Mouse (Mus musculus): Measurements from ENCODE around the gene Trpm6. TPM values are rescaled to one million over a fixed set of nuclear protein-coding genes. Genes with fewer than 3 reads are reported as not detected.

Gene Trpm6
- 0.44 TPM for polyA plus RNA-seq (2017; shearing (Covaris generic))

GRCm38 (mm10) chr19:18749598-18750339 lies at the start of gene Trpm6:
TSS of gene Trpm6 (plus strand) at chr19:18749983.

GRCm38 (mm10) chr19:18712866-18713300 lies 36.9 kb upstream of the Trpm6 start, which contains the start of gene D030056L22Rik:
TSS of gene D030056L22Rik (plus strand) at chr19:18713193.

Other genes with a start within 250 kb of the Trpm6 start
- gene Ostf1, start 118.2 kb upstream of the Trpm6 start, polyA plus RNA-seq (2017; shearing (Covaris generic)) = 152 TPM
- gene Nmrk1, start 118.0 kb upstream of the Trpm6 start, polyA plus RNA-seq (2017; shearing (Covaris generic)) = 7.0 TPM
- 22.5 TPM for gene Carnmt1, start 79.2 kb upstream of the Trpm6 start, polyA plus RNA-seq (2017; shearing (Covaris generic))
- 28.5 TPM for gene D030056L22Rik, start 36.8 kb upstream of the Trpm6 start, polyA plus RNA-seq (2017; shearing (Covaris generic))